Mouse (Mus musculus): Measurements from ENCODE around the gene Mob3a.
A peak's percentile ranks its signal among the peaks of the same experiment; 100 is the strongest.

The Mob3a gene

DNA sequence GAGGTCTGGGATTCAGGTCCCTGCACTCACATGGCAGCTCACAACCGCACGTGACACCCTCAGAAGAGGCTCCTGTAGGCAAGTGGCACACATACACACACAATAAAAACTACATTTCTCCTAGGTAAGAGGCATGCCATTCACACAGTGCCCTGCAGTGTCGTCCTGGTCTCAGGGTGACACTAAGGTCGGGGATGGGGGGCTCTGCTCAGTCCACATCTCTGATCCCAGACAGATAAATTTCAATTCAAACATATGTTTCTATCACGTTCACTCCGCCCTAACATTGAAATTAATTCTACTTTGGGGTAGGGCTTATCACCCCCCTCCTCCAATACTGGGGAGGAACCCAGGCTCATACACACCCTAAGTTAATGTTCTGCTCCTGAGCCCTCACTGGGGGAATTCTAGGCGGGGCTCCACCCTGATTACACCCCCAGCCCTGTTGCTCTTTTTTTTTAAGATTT lies 1.7 kb downstream of the Mob3a start:
- DNase-seq (ENCODE audit: low spot score in 2 of 2): no peak

DNA sequence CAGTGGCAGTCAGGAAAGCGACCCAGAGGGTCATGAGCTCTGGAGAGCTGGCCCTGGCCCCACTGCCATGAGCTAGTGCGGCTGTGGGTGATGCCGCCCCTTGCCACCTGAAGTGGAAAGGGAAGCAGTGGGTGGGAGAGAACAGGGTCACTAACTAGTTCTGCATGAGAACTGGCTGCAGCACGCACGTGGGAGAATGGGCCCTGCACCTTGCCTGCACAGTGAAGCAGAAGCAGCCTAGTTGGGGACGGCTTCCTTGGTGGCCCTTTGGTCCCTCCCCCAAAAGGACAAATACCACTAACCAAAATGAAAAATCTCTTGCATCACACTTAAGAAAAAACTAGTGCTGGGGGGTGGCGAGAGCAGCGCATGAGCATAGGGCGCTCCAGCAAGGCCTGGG lies 3.2 kb downstream of the Mob3a start:
- peak in 1 of 2 experiments; percentile 59 for DNase-seq (ENCODE audit: low spot score in 2 of 2)

GRCm38 (mm10) chr10:80697812-80698211 lies 4.0 kb downstream of the Mob3a start:
- DNase-seq (ENCODE audit: low spot score in 2 of 2): peak in 1 of 2 experiments; percentile 55

- no peak for DNase-seq (ENCODE audit: low spot score in 2 of 2)
Measured at GRCm38 (mm10) chr10:80697393-80697787, 4.4 kb downstream of the Mob3a start.

- no peak for DNase-seq (ENCODE audit: low spot score in 2 of 2)
Measured at GRCm38 (mm10) chr10:80696502-80697392, 5.0 kb downstream of the Mob3a start.

DNA sequence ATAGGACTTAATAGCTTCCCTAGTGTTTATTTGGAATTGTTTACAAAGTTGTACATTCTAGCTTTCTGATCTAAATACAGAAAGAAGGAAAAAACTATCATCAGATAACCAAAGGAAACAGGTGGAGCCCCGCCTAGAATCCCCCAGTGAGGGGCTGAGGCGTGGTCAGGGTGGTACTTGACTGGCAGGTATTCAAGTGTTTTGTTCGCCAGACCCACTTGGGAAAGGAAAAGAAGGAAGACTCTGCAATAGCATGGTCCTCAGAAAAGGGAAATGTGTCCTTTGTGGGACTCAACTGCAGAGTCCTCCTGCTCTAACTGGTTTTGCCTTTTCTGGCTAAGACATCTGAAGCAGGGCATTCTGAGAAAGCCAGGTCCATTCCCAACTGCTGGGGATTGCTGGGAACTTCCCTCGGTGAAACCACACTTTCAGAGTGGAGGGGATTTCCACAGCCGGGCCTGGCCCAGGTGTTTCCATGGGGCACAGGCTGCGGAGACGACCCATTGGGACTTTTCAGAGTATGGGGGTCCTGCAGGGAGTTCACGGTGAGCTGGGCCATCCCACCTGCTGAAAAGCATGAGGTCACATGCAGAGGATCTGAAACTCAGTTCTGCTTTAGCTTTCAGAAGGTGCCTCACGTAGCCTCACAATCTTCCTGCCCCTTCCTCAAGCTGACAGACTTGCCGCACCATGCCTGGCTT lies 5.8 kb downstream of the Mob3a start:
- DNase-seq (ENCODE audit: low spot score in 2 of 2): peak; percentile 74 to 76

GRCm38 (mm10) chr10:80695186-80695585 lies 6.6 kb downstream of the Mob3a start:
- peak; percentile 96 for DNase-seq (ENCODE audit: low spot score in 2 of 2)

- DNase-seq (ENCODE audit: low spot score in 2 of 2): no peak
Measured at GRCm38 (mm10) chr10:80694159-80694938, 7.4 kb downstream of the Mob3a start.

GRCm38 (mm10) chr10:80693401-80694045 lies 8.3 kb downstream of the Mob3a start:
- no peak for DNase-seq (ENCODE audit: low spot score in 2 of 2)

DNA sequence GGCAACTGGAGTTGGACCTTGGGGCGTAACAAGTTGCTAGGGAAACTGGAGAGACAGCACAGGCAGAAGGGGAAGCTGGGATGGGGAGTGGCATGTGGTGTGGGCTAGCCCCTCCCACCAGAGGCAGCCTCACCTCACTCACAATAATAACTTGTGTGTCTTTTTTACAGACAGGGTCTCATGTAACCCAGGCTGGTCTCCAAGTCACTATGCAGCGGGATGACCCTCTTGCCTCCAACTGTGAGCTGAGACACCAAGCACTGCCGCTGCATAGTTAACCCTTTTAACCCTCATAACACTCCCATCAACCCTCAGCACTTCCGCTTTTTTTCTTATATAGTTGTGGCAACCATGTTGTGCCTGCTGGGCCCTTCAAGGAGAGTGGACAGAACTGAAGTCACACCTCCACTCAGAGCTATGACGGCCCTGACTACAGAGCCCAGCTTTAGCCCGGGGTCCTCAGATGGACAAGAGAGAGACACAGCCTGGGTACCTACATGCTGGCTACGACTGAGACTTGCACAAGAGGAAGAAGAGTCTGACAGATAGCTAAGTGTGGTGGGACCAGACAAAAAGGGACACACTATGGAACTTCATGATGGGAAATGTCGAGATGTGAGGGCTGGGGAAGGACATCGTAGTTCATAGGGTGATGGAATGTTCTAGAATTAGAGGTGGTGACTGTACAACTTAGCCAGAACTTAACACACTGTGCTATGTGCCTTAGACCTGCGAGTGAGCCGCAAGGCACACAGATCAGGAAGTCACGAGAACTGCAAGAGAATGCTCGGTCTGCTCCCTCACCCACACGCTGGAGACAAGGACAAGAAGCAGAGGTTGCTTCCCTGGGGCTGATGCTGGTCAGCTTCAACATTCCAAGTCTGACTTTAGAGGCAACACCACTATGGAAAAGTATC lies 9.3 kb downstream of the Mob3a start:
- peak; percentile 75 to 76 for DNase-seq (ENCODE audit: low spot score in 2 of 2)

DNA sequence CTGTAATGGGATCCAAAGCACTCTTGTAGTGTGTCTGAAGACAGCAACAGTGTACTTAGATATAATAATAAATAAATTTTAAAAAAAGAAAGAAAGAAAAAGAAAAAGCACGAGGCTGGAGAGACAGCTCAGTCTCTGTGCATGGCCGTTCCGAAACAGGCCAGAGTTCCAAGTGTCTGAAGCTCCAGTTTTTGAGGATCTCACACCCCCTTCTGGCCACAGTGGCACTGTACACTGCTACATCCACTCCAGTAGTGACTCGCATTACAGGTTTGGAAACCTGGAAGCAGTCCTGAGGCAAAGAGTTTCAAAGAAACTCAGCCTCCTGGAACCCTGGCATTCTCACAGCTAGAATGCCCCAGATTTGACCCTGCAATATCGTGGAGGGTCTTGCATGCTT lies 13.9 kb downstream of the Mob3a start:
- peak; percentile 62 to 78 for DNase-seq (ENCODE audit: low spot score in 2 of 2)

DNA sequence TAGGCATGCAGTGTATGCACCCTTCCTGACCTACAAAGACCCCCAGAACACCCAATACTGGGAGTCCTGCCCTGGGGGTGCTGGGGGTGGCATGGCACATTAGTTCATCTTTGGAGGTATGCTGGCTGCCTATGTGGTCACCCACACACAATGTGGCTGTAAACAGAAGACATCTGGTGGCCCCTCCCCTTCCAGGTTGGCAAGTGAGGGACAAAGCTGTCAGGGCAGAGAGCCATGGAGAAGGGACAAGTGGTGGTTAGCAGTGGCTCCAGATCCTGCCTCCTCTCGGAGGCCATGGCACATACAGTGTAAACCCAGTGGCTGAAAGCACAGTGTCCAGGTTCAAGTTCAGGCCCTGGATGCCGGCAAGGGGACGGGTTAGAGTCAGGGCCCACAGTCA lies 15.2 kb downstream of the Mob3a start:
- no peak for DNase-seq (ENCODE audit: low spot score in 2 of 2)

GRCm38 (mm10) chr10:80684984-80685383 lies 16.8 kb downstream of the Mob3a start:
- DNase-seq (ENCODE audit: low spot score in 2 of 2): peak in 1 of 2 experiments; percentile 57

- peak; percentile 87 to 90 for DNase-seq (ENCODE audit: low spot score in 2 of 2)
Measured at GRCm38 (mm10) chr10:80684214-80684613, 17.6 kb downstream of the Mob3a start.

DNA sequence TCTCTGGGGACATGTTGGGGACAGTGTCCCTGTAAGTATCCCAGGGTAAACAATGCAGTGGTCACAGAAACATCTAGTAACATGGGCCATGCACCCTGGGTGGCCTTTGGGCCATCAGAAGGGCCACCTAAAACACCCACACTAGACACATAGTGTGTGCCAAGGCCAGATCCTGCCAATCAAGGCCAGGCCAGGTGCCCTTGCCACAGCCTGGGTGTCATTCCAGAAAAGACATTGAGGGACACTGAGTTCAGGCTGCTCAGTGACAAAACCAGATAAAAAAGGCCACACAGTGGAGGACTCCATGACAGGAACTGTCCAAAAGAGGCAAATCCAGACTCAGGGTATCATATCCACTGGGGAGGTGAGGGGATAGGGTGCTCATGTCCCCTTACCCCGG lies 18.1 kb downstream of the Mob3a start:
- no peak for DNase-seq (ENCODE audit: low spot score in 2 of 2)

DNA sequence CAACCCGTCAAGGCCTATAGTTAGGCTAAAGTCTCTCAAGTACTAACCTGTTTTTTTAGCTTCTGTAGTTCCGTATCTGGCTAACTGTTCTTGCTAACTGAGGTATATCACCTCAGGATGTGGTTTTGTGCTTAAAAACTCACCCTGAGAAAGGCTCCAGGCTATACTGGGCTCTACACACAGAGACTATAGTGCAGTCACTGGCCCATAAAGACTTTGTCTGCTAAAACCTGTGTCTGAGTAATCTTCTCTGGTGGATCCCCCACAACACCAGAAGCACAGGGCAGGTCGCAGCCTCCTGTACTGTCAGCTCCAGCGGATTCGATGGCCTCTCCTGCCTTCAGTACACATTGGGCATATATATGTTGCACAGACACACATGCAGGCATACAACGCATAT lies 19.8 kb downstream of the Mob3a start:
- DNase-seq (ENCODE audit: low spot score in 2 of 2): peak; percentile 83 to 85

DNA sequence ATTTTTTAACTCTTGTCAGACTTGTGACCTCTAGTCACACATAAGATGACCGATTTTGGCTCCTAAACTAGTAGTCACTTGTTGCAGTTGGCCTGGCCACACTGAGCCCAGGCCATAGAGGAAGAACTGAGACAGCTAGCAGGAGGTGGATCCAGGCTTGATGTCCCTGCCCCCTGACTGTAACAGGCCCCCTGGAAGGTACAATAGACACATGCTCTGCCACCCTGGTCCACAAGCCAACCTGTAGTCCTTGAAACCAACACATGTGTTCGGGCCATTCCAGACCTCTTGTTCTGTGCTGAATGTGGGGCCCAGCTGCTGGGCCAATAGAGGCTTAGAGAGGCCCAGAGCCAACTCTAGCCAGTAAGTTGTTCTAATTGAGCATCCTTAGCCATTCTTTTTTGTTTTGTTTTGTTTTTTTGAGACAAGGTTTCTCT lies 21.5 kb downstream of the Mob3a start:
- DNase-seq (ENCODE audit: low spot score in 2 of 2): no peak

- peak in 1 of 2 experiments; percentile 29 for DNase-seq (ENCODE audit: low spot score in 2 of 2)
Measured at GRCm38 (mm10) chr10:80679556-80680259, 22.1 kb downstream of the Mob3a start.

DNA sequence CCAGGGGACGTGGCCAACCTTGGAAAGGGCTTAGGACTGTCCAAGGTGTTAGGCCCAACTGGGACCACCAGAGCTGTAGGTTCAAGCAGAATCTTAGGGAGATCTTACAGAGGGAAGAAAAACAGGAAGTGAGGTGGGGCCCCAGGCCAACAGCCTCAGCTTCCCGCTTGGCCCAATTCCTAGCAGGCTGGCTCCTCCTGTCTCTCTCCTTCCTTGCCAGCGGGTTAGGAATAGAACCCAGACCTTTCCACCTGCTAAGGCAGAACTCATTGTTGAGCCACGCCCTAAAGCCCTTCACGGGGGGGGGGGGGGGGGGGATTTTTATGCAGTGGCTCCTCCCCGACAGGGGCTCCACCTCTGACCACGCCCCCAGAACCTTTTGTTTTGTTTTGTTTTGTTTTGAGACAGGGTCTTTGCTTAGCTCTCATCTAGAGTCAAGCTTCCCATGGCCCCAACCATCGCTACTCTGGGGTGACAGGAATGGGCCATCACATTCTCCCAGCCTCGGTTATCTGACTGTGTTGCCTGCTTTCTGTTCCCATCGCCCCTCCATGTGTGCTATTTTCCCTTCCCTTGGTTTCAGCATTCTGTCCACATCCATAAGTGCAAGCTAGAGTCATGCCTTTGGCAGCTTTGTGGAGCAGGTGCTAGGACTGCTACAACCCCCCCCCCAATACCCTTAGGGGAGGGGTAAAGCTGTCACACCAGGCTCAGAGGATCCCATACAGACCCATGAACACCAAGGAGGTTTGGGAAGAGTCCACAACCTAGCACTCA lies 23.0 kb downstream of the Mob3a start:
- no peak for DNase-seq (ENCODE audit: low spot score in 2 of 2)

Measured in spleen, postnatal 36 days (tissue).